Mouse (Mus musculus) C2C12 (cell line): ENCODE results near the gene Rfc4. TPM values are rescaled to one million over a fixed set of nuclear protein-coding genes. Genes with fewer than 3 reads are reported as not detected.

ENCODE experiments used
- H3K27me3 ChIP-seq: one replicate; pipeline ENCODE4 v1.6.1; 2011; ENCODE audit not compliant: control insufficient read depth, insufficient read depth, insufficient read length
- H3K36me3 ChIP-seq: one replicate; pipeline ENCODE4 v1.6.1; 2011; ENCODE audit not compliant: control insufficient read depth, insufficient read depth
- H3K4me3 ChIP-seq: one replicate; pipeline ENCODE4 v1.5.1; 2011; ENCODE audit warnings: mild to moderate bottlenecking, control low read depth; ENCODE audit not compliant: poor library complexity, insufficient read depth, severe bottlenecking
- H3K79me2 ChIP-seq: one replicate; pipeline ENCODE4 v1.6.1; 2011; ENCODE audit not compliant: control insufficient read depth, insufficient read depth
- H3K79me3 ChIP-seq: one replicate; pipeline ENCODE4 v1.6.1; 2011; ENCODE audit warnings: low read depth, control low read depth
- H3ac ChIP-seq: one replicate; pipeline ENCODE3; 2011; ENCODE audit warnings: low read depth; ENCODE audit not compliant: control insufficient read depth, insufficient read length
- CEBPB ChIP-seq: IDR thresholded peaks from one replicate; pipeline ENCODE4 v1.6.1; 2011; ENCODE audit warnings: low read depth, mild to moderate bottlenecking, control low read depth, moderate library complexity
- CTCF ChIP-seq: IDR thresholded peaks from one replicate; pipeline ENCODE4 v1.5.1; 2011; ENCODE audit not compliant: control insufficient read depth, insufficient read depth, insufficient read length
- FOSL1 ChIP-seq: IDR thresholded peaks from one replicate; pipeline ENCODE4 v1.8.0; 2011; ENCODE audit warnings: mild to moderate bottlenecking, low read length; ENCODE audit not compliant: poor library complexity, insufficient read depth, severe bottlenecking
- MAX ChIP-seq: IDR thresholded peaks from one replicate; pipeline ENCODE4 v1.6.1; 2011; ENCODE audit warnings: mild to moderate bottlenecking, control low read depth
- MYOD1 ChIP-seq: IDR thresholded peaks from one replicate; pipeline ENCODE4 v1.6.1; 2011; ENCODE audit warnings: low read depth; ENCODE audit not compliant: control insufficient read depth, insufficient read length
- MYOG ChIP-seq: IDR thresholded peaks from one replicate; pipeline ENCODE4 v1.6.1; 2011; ENCODE audit not compliant: control insufficient read depth, insufficient read length; ENCODE audit errors: extremely low read depth
- USF1 ChIP-seq: IDR thresholded peaks from one replicate; pipeline ENCODE4 v1.6.1; 2011; ENCODE audit warnings: low read depth, mild to moderate bottlenecking, control low read depth, moderate library complexity
- polyA plus RNA-seq: library from polyadenylated mRNA; unstranded; fragments of >200 nt; fragmentation: generic; extraction: Trizol; gene quantifications from one replicate; pipeline ENCODE4 v1.2.1, GENCODE M21; 2012; ENCODE audit warnings: missing spikeins

Gene Rfc4
- polyA plus RNA-seq, 1 experiment = 39.8 TPM

GRCm38 (mm10) chr16:23135421-23136149 lies 8.0 kb upstream of the Rfc4 start:
- Histone ChIP-seq H3ac (no peak overlapping the region), H3K79me2 (no peaks in the 10 kb centered on the region), H3K27me3 (no peaks in the 10 kb centered on the region), H3K79me3 (no peaks in the 10 kb centered on the region), H3K36me3 (no peaks in the 10 kb centered on the region), H3K4me3 (no peak overlapping the region)
- TF ChIP-seq FOSL1 (no peak), CTCF (no peak), USF1 (no peak), CEBPB (no peak), MYOD1 (no peak), MYOG (no peak), MAX (no peak)

- Histone ChIP-seq H3K27me3 (no peaks in the 10 kb centered on the region), H3K36me3 (no peaks in the 10 kb centered on the region), H3K79me3 (peaks cover under 1% of the 10 kb centered on the region), H3K79me2 (peaks cover 11% of the 10 kb centered on the region), H3ac (no peak overlapping the region), H3K4me3 (no peak overlapping the region)
- TF ChIP-seq USF1 = no peak
- no peak for TF ChIP-seq CTCF
- TF ChIP-seq MYOG = no peak
- TF ChIP-seq MAX = no peak
- no peak for TF ChIP-seq CEBPB
- no peak for TF ChIP-seq MYOD1
Measured at GRCm38 (mm10) chr16:23132336-23132735, 4.8 kb upstream of the Rfc4 start.

- Histone ChIP-seq H3K79me3 (peaks cover 20% of the 10 kb centered on the region), H3K27me3 (no peaks in the 10 kb centered on the region), H3K36me3 (peaks cover 5% of the 10 kb centered on the region), H3ac (no peak overlapping the region), H3K79me2 (peaks cover 32% of the 10 kb centered on the region), H3K4me3 (no peak overlapping the region)
- no peak for TF ChIP-seq MYOD1
- TF ChIP-seq CTCF = no peak
Measured at GRCm38 (mm10) chr16:23130303-23130702, 2.8 kb upstream of the Rfc4 start.

DNA sequence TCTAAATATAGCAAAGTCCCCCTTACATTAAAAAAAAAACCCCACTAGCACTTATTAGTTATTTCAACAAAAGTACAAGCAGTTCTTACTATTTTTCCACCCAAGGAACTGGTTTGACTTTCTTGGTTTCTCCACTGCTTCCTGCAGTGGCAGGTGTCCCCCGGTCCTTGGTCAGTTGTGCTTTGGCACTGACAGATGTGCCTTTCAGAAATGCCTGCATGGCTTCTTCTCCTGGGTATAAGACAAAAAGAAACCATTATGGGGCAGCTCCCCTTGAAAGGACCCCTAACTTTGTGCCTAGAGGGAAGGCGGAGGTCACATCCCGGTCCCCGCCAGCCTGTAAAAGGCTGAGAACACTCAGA lies 245 bp downstream of the Rfc4 start:
- H3K27me3 ChIP-seq = no peaks in the 10 kb centered on the region
- peaks cover 35% of the 10 kb centered on the region for H3K79me2 ChIP-seq
- H3K4me3 ChIP-seq = peak overlapping the region; percentile 74
- peak overlapping the region; percentile 20 for H3ac ChIP-seq
- H3K36me3 ChIP-seq = peaks cover 28% of the 10 kb centered on the region
- TF ChIP-seq CEBPB (no peak), MYOD1 (no peak), USF1 (no peak), MYOG (no peak), MAX (no peak), FOSL1 (no peak), CTCF (no peak)
- H3K79me3 ChIP-seq = peaks cover 21% of the 10 kb centered on the region

DNA sequence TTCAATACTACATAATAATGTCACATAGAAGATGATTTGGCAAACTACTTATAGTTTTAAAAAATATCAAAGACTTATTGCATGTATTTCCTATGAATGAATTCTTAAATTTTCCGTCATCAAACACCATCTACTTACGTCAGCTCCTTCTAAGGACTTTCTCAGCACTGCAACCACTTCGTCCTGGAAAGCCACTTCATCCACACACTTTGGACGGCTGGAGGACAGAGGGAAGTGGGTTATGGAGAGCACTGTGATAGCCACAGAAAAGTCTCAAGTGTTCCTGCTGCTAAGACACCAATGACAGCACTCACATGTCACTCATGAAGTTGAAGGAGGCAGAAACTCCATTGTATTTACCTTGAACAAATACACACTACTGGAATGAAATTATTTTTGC lies 3.1 kb downstream of the Rfc4 start:
- peaks cover 23% of the 10 kb centered on the region for H3K79me3 ChIP-seq
- H3K4me3 ChIP-seq = no peak overlapping the region
- TF ChIP-seq MAX = no peak
- TF ChIP-seq USF1 = no peak
- TF ChIP-seq FOSL1 = no peak
- TF ChIP-seq CEBPB = no peak
- TF ChIP-seq MYOD1 = no peak
- no peak for TF ChIP-seq CTCF
- TF ChIP-seq MYOG = no peak
- H3K36me3 ChIP-seq = peaks cover 57% of the 10 kb centered on the region
- peaks cover 35% of the 10 kb centered on the region for H3K79me2 ChIP-seq
- no peak overlapping the region for H3ac ChIP-seq
- H3K27me3 ChIP-seq = no peaks in the 10 kb centered on the region

DNA sequence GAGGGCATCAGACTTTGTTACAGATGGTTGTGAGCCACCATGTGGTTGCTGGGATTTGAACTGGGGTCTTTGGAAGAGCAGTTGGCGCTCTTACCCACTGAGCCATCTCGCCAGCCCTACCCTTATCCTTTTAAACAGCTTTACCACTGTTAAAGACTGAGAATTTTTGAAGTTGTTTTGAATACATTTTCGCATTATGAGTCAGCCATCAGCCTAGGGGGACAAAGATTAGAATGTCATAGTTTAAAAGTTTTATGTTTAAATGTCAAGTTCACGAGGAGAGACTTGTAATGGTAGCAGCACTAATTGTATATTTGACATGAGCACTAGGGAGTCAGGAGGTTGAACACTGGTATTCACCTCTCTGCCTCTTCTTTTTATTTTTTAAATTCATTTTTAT lies 4.4 kb downstream of the Rfc4 start:
- no peaks in the 10 kb centered on the region for H3K27me3 ChIP-seq
- peaks cover 28% of the 10 kb centered on the region for H3K79me2 ChIP-seq
- H3K36me3 ChIP-seq = peaks cover 68% of the 10 kb centered on the region
- no peak overlapping the region for H3ac ChIP-seq
- no peak overlapping the region for H3K4me3 ChIP-seq
- no peak for TF ChIP-seq MYOG
- no peak for TF ChIP-seq FOSL1
- no peak for TF ChIP-seq CEBPB
- no peak for TF ChIP-seq MAX
- TF ChIP-seq CTCF = no peak
- no peak for TF ChIP-seq USF1
- no peak for TF ChIP-seq MYOD1
- H3K79me3 ChIP-seq = peaks cover 23% of the 10 kb centered on the region
